Mouse (Mus musculus) CD4-positive helper T cell, adult 2 months (primary cell): ENCODE measurements at regions not wholly inside any gene's neighbourhood (a gene's known extent, or its start where the extent isn't known, plus 50 kb on each side); places are given as distances from the start of the nearest gene placed in this dataset.

Source experiments
- DNase-seq: peaks from one replicate; pipeline ENCODE4 v3.0.0-alpha.2; 2012; ENCODE audit warnings: low read depth, missing footprints, low spot score

GRCm38 (mm10) chr11:52541210-52541609, 145.0 kb downstream of the 9530068E07Rik start:
- DNase-seq, result no peak

- DNase-seq, result no peak
These were observed 155.2 kb downstream of the 9530068E07Rik start for GRCm38 (mm10) chr11:52551451-52551850.

- no peak for DNase-seq
These were observed 156.6 kb downstream of the 9530068E07Rik start for GRCm38 (mm10) chr11:52552860-52553259.

GRCm38 (mm10) chr11:52557836-52558235, 161.6 kb downstream of the 9530068E07Rik start:
- no peak for DNase-seq

GRCm38 (mm10) chr11:52558782-52559181, 162.6 kb downstream of the 9530068E07Rik start:
- DNase-seq, result no peak

GRCm38 (mm10) chr11:52561281-52561680, 165.1 kb downstream of the 9530068E07Rik start:
- no peak for DNase-seq

- no peak for DNase-seq
These were observed 169.2 kb downstream of the 9530068E07Rik start for GRCm38 (mm10) chr11:52565457-52565856.

- no peak for DNase-seq
These were observed 169.8 kb downstream of the 9530068E07Rik start for GRCm38 (mm10) chr11:52566026-52566425.

GRCm38 (mm10) chr11:52567945-52568687, 171.9 kb downstream of the 9530068E07Rik start:
- DNase-seq, result no peak

GRCm38 (mm10) chr11:52568794-52569193, 172.6 kb downstream of the 9530068E07Rik start:
- DNase-seq, result no peak

GRCm38 (mm10) chr11:52569759-52570158, 173.5 kb downstream of the 9530068E07Rik start:
- no peak for DNase-seq

GRCm38 (mm10) chr11:52578471-52578870, 182.2 kb downstream of the 9530068E07Rik start:
- no peak for DNase-seq

- no peak for DNase-seq
These were observed 183.6 kb downstream of the 9530068E07Rik start for GRCm38 (mm10) chr11:52579764-52580377.

- no peak for DNase-seq
These were observed 172.7 kb upstream of the Fstl4 start for GRCm38 (mm10) chr11:52591596-52592180.

GRCm38 (mm10) chr11:52594092-52594491, 170.3 kb upstream of the Fstl4 start:
- DNase-seq, result no peak

GRCm38 (mm10) chr11:52601196-52601595, 163.2 kb upstream of the Fstl4 start:
- no peak for DNase-seq

GRCm38 (mm10) chr11:52602061-52602561, 162.3 kb upstream of the Fstl4 start:
- no peak for DNase-seq

GRCm38 (mm10) chr11:52602796-52603195, 161.6 kb upstream of the Fstl4 start:
- DNase-seq, result no peak

GRCm38 (mm10) chr11:52610681-52611165, 153.7 kb upstream of the Fstl4 start:
- DNase-seq, result no peak

GRCm38 (mm10) chr11:52615622-52616021, 148.8 kb upstream of the Fstl4 start:
- DNase-seq, result no peak

GRCm38 (mm10) chr11:52618646-52619045, 145.8 kb upstream of the Fstl4 start:
- DNase-seq, result no peak

GRCm38 (mm10) chr11:52622861-52623260, 141.6 kb upstream of the Fstl4 start:
- DNase-seq, result no peak
